Mouse (Mus musculus): ENCODE data around the gene Fndc3b.
"Not testable (repeated sequence)": the region's sequence is repeated elsewhere in the genome, so short reads cannot be mapped to it uniquely, and the experiment has no call there.

Gene Fndc3b

GRCm38 (mm10) chr3:27503279-27504038, 207.6 kb downstream of the Fndc3b start:
- DNase-seq (ENCODE audit: low read depth), result no peak

GRCm38 (mm10) chr3:27495296-27496073, 215.6 kb downstream of the Fndc3b start:
- DNase-seq (ENCODE audit: low read depth), result no peak

- no peak for DNase-seq (ENCODE audit: low read depth)
Observed at GRCm38 (mm10) chr3:27494698-27495097, 216.4 kb downstream of the Fndc3b start.

GRCm38 (mm10) chr3:27494066-27494465, 217.0 kb downstream of the Fndc3b start:
- no peak for DNase-seq (ENCODE audit: low read depth)

GRCm38 (mm10) chr3:27491821-27492220, 219.3 kb downstream of the Fndc3b start:
- DNase-seq (ENCODE audit: low read depth), result no peak

- no peak for DNase-seq (ENCODE audit: low read depth)
Observed at GRCm38 (mm10) chr3:27491367-27491766, 219.7 kb downstream of the Fndc3b start.

GRCm38 (mm10) chr3:27490891-27491290, 220.2 kb downstream of the Fndc3b start:
- no peak for DNase-seq (ENCODE audit: low read depth)

GRCm38 (mm10) chr3:27489550-27489949, 221.6 kb downstream of the Fndc3b start:
- no peak for DNase-seq (ENCODE audit: low read depth)

- no peak for DNase-seq (ENCODE audit: low read depth)
Observed at GRCm38 (mm10) chr3:27485141-27485540, 226.0 kb downstream of the Fndc3b start.

- no peak for DNase-seq (ENCODE audit: low read depth)
Observed at GRCm38 (mm10) chr3:27484698-27485097, 226.4 kb downstream of the Fndc3b start.

- DNase-seq (ENCODE audit: low read depth), result no peak
Observed at GRCm38 (mm10) chr3:27483762-27484161, 227.3 kb downstream of the Fndc3b start.

GRCm38 (mm10) chr3:27483321-27483720, 227.8 kb downstream of the Fndc3b start:
- no peak for DNase-seq (ENCODE audit: low read depth)

- no peak for DNase-seq (ENCODE audit: low read depth)
Observed at GRCm38 (mm10) chr3:27481738-27482137, 229.4 kb downstream of the Fndc3b start.

- no peak for DNase-seq (ENCODE audit: low read depth)
Observed at GRCm38 (mm10) chr3:27479378-27479777, 231.7 kb downstream of the Fndc3b start.

- no peak for DNase-seq (ENCODE audit: low read depth)
Observed at GRCm38 (mm10) chr3:27478563-27479156, 232.4 kb downstream of the Fndc3b start.

- not testable (repeated sequence) for DNase-seq (ENCODE audit: low read depth)
Observed at GRCm38 (mm10) chr3:27477749-27478148, 233.4 kb downstream of the Fndc3b start.

GRCm38 (mm10) chr3:27475899-27476298, 235.2 kb downstream of the Fndc3b start:
- DNase-seq (ENCODE audit: low read depth), result no peak

- no peak for DNase-seq (ENCODE audit: low read depth)
Observed at GRCm38 (mm10) chr3:27473801-27474599, 237.1 kb downstream of the Fndc3b start.

- no peak for DNase-seq (ENCODE audit: low read depth)
Observed at GRCm38 (mm10) chr3:27472846-27473245, 238.3 kb downstream of the Fndc3b start.

GRCm38 (mm10) chr3:27470781-27471180, 240.3 kb downstream of the Fndc3b start:
- no peak for DNase-seq (ENCODE audit: low read depth)

GRCm38 (mm10) chr3:27469971-27470370, 241.1 kb downstream of the Fndc3b start:
- DNase-seq (ENCODE audit: low read depth), result no peak

GRCm38 (mm10) chr3:27467505-27468020, 243.5 kb downstream of the Fndc3b start:
- DNase-seq (ENCODE audit: low read depth), result peak; percentile 54

Data from induced T-regulatory cell, adult 2 months (primary cell).